13 mouse cellular contexts compared by ENCODE assay signal in genomic region chr2:123754220-123754619, GRCm38 (mm10).
DNase-seq lines count a peak whose midpoint lies in the region; ATAC-seq lines count a peak whose summit lies in the region.
"Had no signal": no experiment of that assay in that cellular context is flagged by ENCODE, and none has a peak within 500 bp of the region (broad histone marks: within the 10 kb centered on the region; RNA-seq: fewer than 3 reads in every experiment).

No protein-coding gene starts in this region.

- no peaks in the 10 kb centered on the region for H3K9me3 ChIP-seq in heart, embryonic 12.5 days (replicated peaks)
- H3K9me3 ChIP-seq in embryonic facial prominence, embryonic 10.5 days = no peaks in the 10 kb centered on the region
- no peaks in the 10 kb centered on the region for H3K9me3 ChIP-seq in hindbrain, embryonic 12.5 days (replicated peaks)
- no peaks in the 10 kb centered on the region for H3K9me3 ChIP-seq in midbrain, embryonic 11.5 days (ENCODE audit: control insufficient read depth, low read length)
- H3K9me3 ChIP-seq: megakaryocyte, embryonic 14.5 days had no signal

- peak overlapping the region; percentile 33; the same call in 1 of the 2 replicates for H3K4me2 ChIP-seq in heart, embryonic 12.5 days
- H3K4me2 ChIP-seq in hindbrain, embryonic 12.5 days (replicated peaks) = peak overlapping the region; percentile 41
- peak overlapping the region; percentile 31; the same call in 1 of the 2 replicates for H3K4me2 ChIP-seq in midbrain, embryonic 11.5 days

- 82% methylated on average over 7 of the region's 7 CpGs for WGBS in heart, embryonic 12.5 days
- 73% methylated on average over 7 of the region's 7 CpGs for WGBS in embryonic facial prominence, embryonic 10.5 days
- 72% methylated on average over 7 of the region's 7 CpGs for WGBS in hindbrain, embryonic 12.5 days
- WGBS in midbrain, embryonic 11.5 days = 79% methylated on average over 7 of the region's 7 CpGs

- no peak for ATAC-seq in heart, embryonic 12.5 days (ENCODE audit: insufficient number of reproducible peaks, low FRiP score)
- no peak for ATAC-seq in hindbrain, embryonic 12.5 days (ENCODE audit: low FRiP score)
- no peak for ATAC-seq in midbrain, embryonic 11.5 days (ENCODE audit: low FRiP score)
- ATAC-seq: Patski had no signal

- no peaks in the 10 kb centered on the region for H3K4me1 ChIP-seq in heart, embryonic 12.5 days (replicated peaks)
- no peaks in the 10 kb centered on the region for H3K4me1 ChIP-seq in embryonic facial prominence, embryonic 10.5 days
- no peaks in the 10 kb centered on the region for H3K4me1 ChIP-seq in hindbrain, embryonic 12.5 days
- no peaks in the 10 kb centered on the region for H3K4me1 ChIP-seq in midbrain, embryonic 11.5 days (ENCODE audit: control insufficient read depth, insufficient read depth, low read length)
- H3K4me1 ChIP-seq: megakaryocyte, embryonic 14.5 days had no signal

- H3K27ac ChIP-seq in heart, embryonic 12.5 days (ENCODE audit: poor library complexity, severe bottlenecking) = no peak overlapping the region
- no peak overlapping the region; the same call in 1 of the 2 replicates for H3K27ac ChIP-seq in embryonic facial prominence, embryonic 10.5 days (replicated peaks)
- no peak overlapping the region for H3K27ac ChIP-seq in hindbrain, embryonic 12.5 days
- H3K27ac ChIP-seq in midbrain, embryonic 11.5 days (ENCODE audit: low read depth, low read length) = no peak overlapping the region

- H3K9ac ChIP-seq in heart, embryonic 12.5 days = no peak overlapping the region
- H3K9ac ChIP-seq in hindbrain, embryonic 12.5 days = no peak overlapping the region
- 0 out of 2 replicates have a peak overlapping the region, but pooled peaks have one; percentile 20 for H3K9ac ChIP-seq in midbrain, embryonic 11.5 days (ENCODE audit: low read length)

- peak overlapping the region; percentile 33; the same call in 1 of the 2 replicates for H3K4me3 ChIP-seq in heart, embryonic 12.5 days
- peak overlapping the region; percentile 41 for H3K4me3 ChIP-seq in embryonic facial prominence, embryonic 10.5 days
- peak overlapping the region; percentile 22 for H3K4me3 ChIP-seq in hindbrain, embryonic 12.5 days
- 0 out of 2 replicates have a peak overlapping the region, but pooled peaks have one; percentile 11 for H3K4me3 ChIP-seq in midbrain, embryonic 11.5 days (ENCODE audit: low read depth, low read length)
- H3K4me3 ChIP-seq: megakaryocyte, embryonic 14.5 days had no signal

- no peak for DNase-seq in heart, adult 9 months (ENCODE audit: low spot score in 2 of 2)
- DNase-seq in embryonic facial prominence, embryonic 10.5 days (ENCODE audit: low spot score) = no peak
- DNase-seq in midbrain, embryonic 11.5 days (ENCODE audit: low spot score, missing footprints) = no peak
- DNase-seq in layer of hippocampus, postnatal 25 days (ENCODE audit: extremely low spot score in 1 of 2, low spot score in 1 of 2) = no peak
- no peak for DNase-seq in ovary, postnatal 36 days (ENCODE audit: low spot score)
- no peak for DNase-seq in B cell, adult 2 months
- DNase-seq: gastrocnemius, postnatal 14 days; kidney, postnatal 25 days; right cerebral cortex, adult 18-20 months had no signal

- H3K27me3 ChIP-seq in heart, embryonic 12.5 days (replicated peaks) = no peaks in the 10 kb centered on the region
- H3K27me3 ChIP-seq in embryonic facial prominence, embryonic 10.5 days (replicated peaks; ENCODE audit: low read depth, poor library complexity, severe bottlenecking) = no peaks in the 10 kb centered on the region
- no peaks in the 10 kb centered on the region for H3K27me3 ChIP-seq in hindbrain, embryonic 12.5 days
- H3K27me3 ChIP-seq in midbrain, embryonic 11.5 days (ENCODE audit: control insufficient read depth, insufficient read depth, low read length) = no peaks in the 10 kb centered on the region
- H3K27me3 ChIP-seq: megakaryocyte, embryonic 14.5 days; Patski had no signal

- no peaks in the 10 kb centered on the region for H3K36me3 ChIP-seq in heart, embryonic 12.5 days
- H3K36me3 ChIP-seq in embryonic facial prominence, embryonic 10.5 days (replicated peaks) = no peaks in the 10 kb centered on the region
- H3K36me3 ChIP-seq in hindbrain, embryonic 12.5 days = no peaks in the 10 kb centered on the region
- no peaks in the 10 kb centered on the region for H3K36me3 ChIP-seq in midbrain, embryonic 11.5 days (ENCODE audit: control insufficient read depth, insufficient read depth, low read length)
